Mouse (Mus musculus): Measurements from ENCODE around the gene Vmn1r132. TPM values are rescaled to one million over a fixed set of nuclear protein-coding genes. Genes with fewer than 3 reads are reported as not detected.
"Not testable (repeated sequence)": the region's sequence is repeated elsewhere in the genome, so short reads cannot be mapped to it uniquely, and the experiment has no call there.

Gene Vmn1r132
- not detected for total RNA-seq (2021)

- DNase-seq (ENCODE audit: low spot score in 2 of 2); intact Hi-C loops (cut with DNase I): not testable (repeated sequence)
These were observed at the start of gene Vmn1r132 for GRCm38 (mm10) chr7:21613792-21614191. Gene Vmn1r132, plus strand, starts transcription at chr7:21614092.

Other genes starting within 250 kb of the Vmn1r132 start
- not detected for gene Gm6882, start 181.3 kb upstream of the Vmn1r132 start, total RNA-seq (2021)
- not detected for gene Vmn1r130, start 102.3 kb upstream of the Vmn1r132 start, total RNA-seq (2021)
- gene Vmn1r131, start 68.0 kb upstream of the Vmn1r132 start, total RNA-seq (2021), result not detected
- not detected for gene Gm4175, start 147.4 kb downstream of the Vmn1r132 start, total RNA-seq (2021)
- gene Gm4177, start 182.6 kb downstream of the Vmn1r132 start, total RNA-seq (2021), result not detected
- gene Vmn1r135, start 218.3 kb downstream of the Vmn1r132 start, total RNA-seq (2021), result not detected
- not detected for gene Gm5725, start 230.2 kb downstream of the Vmn1r132 start, total RNA-seq (2021)